Mouse (Mus musculus): Measurements from ENCODE around the gene Plekhj1.

Gene Plekhj1

DNA sequence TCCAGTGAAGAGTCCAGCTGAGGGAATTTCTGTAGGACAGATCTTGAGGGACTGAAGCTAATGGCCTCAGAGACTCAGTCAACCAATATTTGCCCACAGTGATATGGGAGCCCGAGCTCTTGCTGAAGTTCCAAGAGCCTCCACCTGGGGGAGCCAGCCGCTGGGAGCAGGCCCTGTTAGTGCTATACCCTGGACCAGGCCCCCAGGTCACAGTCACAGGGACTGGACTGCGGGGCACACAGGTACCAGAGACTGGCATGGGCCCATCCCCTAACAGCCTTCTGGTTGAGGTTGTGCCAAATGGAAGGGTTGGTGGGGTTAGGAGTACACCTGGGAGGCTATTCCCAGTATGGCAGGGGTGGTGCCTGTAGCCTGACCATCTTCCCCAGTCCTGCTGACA is 7.5 kb upstream of the Plekhj1 start:
- peak in 1 of 2 experiments; percentile 80 for DNase-seq (ENCODE audit: low spot score in 2 of 2)

DNA sequence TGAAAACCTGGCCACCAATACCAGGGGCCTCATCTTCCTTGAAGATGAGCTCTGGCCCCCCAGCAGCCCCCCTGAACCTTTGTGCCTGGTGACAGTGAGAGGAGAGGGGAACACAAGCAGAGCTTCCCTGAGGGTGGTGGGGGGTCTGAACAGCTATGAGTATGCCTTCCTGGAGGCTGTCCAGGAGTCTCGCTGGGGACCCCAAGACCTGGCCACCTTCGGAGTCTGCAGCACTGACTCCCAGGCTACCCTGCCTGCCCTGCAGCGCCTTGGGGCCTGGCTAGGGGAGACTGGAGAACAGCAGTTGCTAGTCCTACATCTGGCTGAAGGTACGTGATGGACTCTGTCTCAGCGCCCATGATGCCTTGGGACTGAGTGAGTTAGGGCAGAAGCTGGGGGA is 6.9 kb upstream of the Plekhj1 start:
- no peak for DNase-seq (ENCODE audit: low spot score in 2 of 2)

DNA sequence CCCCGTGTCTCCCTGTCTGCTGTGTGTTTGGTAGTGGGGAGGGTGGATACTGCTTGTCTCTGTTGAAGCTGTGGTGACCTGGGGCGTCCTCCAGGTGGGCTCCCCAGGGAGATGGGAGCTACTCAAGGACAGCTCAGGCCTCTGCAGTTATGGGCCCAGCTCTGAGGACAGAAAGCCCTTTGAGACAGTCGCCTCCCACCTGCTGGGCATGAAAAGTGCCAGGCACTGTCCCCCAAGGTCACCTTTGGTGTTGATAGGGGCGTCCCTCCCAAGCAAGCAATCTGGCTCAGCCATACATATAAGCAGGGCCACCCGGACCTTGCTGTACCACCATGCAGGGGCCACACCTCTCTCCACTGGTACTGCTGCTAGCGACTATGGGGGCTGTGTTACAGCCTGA is 6.5 kb upstream of the Plekhj1 start, which contains the start of gene Amh:
Gene Amh (plus strand): TSS at position 328 of the 400 bp plus-strand sequence.
- DNase-seq (ENCODE audit: low spot score in 2 of 2): no peak

DNA sequence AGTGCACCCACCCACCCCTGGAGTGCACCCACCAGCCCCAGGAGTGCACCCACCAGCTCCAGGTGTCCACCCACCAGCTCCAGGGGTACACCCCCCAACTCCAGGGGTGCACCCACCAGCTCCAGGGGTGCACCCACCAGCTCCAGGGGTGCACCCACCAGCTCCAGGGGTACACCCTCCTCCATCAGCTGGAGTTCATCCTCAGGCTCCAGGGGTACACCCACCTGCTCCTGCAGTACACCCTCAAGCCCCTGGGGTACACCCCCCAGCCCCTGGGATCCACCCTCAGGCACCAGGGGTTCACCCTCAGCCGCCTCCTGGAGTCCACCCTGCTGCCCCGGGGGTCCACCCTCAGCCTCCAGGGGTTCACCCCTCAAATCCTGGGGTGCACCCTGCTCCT is 5.9 kb upstream of the Plekhj1 start:
- DNase-seq (ENCODE audit: low spot score in 2 of 2): no peak

DNA sequence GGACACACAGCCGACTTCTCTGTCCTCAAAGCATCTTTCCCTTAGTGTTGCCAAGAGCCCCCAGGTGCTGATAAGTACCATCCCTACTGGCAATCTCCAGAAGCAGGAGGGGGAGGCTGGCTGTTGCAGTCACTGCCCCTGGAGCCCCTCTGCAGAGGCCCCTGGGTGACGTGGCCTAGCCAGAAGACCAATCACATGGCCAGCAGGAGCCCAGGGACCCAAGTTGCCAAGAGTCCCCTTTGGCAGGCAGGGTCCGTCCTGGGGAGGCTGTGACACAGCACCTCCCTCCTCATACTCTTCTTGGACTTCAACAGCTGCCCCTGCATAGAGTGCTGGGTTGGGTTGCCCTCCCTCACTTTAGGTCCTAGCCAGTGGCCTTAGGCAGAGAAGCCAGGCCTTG is 4.6 kb upstream of the Plekhj1 start:
- no peak for DNase-seq (ENCODE audit: low spot score in 2 of 2)

DNA sequence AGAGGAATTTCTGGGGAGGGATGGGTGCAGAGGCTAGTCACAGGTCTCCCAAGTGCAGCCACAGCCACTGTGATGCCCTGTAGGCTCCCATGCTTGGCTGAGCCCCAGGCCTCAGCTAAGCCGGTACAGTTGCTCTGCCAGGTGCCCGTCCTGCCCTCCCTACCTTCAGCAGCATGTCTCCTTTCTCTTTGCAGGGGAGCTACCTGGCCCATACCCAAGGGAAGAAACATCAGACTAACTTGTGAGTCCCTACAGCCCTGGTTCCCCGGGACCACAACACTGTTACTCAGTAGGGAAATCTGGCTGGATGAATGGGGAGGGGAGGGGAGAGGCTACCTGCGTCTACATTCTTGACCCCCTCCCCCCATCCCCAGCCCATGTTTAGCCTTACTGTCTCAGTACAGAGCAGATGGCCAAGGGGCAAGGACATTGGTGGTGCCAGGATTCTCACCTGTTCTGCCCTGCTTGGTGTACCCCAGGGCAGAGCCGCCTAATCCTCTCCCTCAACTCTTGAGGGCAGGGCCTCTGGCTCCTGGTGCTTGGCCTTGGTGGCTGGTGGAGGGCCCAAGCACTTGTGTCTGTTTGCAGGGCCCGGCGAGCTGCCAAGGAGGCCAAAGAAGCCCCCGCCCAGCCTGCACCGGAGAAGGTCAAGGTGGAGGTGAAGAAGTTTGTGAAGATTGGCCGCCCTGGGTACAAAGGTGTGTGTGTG is 3.9 kb upstream of the Plekhj1 start:
- no peak for DNase-seq (ENCODE audit: low spot score in 2 of 2)

DNA sequence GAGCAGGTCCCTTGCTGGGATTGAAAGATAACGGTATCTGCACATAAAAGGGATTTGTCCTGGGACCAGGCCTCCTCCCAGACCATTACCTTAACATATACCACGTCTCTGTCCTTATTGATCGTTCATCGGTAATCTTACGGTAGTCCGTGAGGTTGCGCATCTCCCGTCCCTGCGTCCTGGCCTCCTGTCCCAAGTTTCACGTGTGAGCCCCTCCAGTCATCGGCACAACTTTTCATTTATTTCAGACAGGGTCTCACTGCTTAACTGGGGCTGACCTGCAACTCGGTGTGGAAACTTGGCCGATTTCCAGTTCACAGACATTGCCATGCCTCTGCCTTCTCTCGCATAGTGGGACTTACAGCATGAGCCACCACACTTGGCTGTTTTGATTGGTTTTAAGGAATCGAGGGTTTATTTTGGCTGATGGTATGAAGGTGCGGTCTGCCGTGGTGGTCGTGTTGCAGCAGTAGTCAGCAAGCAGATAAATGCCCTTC is 692 bp upstream of the Plekhj1 start:
- DNase-seq (ENCODE audit: low spot score in 2 of 2): no peak

DNA sequence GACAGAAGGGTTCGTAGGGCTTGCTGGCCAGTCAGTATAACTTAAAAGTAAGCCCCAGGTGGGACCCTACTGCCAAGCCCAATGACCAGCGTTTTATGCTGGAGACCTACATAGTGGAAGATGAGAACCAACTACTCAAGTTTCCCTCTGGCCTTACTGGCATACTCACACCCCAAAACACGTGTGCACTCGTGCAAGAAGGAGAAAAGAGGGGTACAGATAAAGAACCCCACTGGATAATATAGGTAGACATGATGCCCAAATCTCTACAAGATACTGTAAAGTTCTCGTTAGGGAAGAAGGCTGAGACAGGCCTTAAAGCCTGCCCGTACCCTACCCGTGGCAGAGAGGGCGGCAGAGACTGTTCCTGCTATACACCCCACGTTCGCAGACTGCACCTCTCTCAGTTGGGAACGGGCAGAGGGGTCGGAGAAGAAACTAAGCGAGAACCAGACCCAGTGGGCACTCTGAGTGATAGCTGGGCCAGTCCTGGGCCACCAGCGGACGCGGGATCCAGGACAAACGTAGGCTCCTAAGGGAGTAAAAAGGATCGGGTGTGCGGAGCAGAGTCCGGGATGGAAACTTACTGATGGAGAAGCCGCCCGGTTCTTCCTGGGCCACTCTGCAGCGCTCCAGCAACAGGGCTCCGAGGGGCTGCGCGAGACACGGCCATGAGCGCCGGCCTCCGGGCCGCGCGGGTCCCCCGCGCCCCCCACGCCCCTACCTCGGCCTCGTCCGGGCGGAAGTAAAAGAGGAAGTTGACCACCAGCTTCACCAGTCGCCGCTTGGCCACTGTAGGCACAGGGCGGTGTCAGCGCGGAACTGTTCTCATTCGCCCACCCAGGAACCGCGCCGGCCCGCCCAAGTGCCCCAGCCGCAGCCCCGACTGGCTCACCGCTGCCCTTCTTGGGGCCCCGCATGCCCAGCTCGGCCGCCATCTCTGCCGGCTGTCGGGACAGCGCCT is 958 bp downstream of the Plekhj1 start:
- DNase-seq (ENCODE audit: low spot score in 2 of 2): no peak

DNA sequence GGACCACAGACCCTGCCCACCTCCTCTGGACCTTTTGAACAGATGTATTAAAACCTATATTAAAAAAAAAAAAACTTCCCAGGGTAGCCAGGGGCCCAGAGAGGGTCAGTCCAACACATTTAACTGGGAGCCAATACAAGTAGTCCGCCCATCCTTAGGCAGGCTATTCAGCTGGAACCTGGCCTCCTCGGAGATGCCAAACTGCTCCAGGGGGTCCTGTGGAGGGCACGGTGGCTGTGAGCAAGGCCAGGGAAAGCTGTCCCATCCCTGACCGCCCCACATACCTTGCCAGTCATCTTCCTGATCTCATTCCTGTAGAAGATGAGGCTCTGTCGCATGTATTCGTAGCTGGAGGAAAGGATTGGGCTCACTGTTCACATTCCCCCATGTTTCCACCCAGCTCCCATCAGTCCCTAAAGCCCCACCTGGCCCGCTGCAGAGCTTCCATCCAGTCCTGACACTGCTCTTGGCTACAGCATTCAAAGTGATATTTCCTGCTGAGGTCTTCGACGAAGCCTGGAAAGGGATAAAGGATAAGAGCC is 2.0 kb downstream of the Plekhj1 start:
- DNase-seq (ENCODE audit: low spot score in 2 of 2): no peak

DNA sequence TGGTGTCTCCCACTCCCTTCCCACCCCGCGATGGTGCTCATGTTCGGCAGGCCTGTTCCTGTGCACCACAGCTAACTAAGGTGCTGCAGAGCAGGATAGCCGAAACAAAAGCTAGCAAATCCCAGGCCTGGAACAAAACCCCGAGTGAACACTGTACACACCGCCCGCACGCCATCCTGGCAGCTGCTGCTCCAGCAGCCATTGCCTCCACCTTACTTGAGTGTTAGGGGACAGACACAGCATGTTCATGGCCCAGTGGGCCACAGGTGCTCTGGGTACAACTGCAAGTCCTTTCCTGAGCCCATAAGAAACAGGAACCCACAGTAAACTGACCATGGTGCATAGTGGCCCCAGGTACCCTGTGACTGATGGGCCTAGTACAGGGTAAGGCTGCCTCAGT is 3.7 kb downstream of the Plekhj1 start:
- no peak for DNase-seq (ENCODE audit: low spot score in 2 of 2)

DNA sequence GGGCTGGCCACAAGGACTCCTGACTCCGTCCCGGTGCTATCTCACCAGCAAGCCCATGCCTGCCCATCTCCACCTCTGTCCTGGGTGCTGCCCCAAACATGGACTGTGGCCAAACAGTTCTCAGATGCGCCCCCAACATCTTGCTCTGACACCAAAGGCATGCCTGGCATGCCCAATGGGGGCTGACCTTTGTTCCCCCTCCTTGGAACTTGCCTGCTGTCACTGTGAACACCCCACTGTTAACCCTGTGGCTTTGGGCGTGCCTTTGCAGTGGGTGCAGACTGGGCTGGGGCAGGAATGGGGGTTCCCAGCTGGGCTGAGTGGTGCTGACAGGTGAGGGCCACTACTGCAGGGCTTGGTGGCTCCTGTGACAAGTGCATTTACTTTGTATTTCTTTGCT is 4.6 kb downstream of the Plekhj1 start:
- DNase-seq (ENCODE audit: low spot score in 2 of 2): no peak

DNA sequence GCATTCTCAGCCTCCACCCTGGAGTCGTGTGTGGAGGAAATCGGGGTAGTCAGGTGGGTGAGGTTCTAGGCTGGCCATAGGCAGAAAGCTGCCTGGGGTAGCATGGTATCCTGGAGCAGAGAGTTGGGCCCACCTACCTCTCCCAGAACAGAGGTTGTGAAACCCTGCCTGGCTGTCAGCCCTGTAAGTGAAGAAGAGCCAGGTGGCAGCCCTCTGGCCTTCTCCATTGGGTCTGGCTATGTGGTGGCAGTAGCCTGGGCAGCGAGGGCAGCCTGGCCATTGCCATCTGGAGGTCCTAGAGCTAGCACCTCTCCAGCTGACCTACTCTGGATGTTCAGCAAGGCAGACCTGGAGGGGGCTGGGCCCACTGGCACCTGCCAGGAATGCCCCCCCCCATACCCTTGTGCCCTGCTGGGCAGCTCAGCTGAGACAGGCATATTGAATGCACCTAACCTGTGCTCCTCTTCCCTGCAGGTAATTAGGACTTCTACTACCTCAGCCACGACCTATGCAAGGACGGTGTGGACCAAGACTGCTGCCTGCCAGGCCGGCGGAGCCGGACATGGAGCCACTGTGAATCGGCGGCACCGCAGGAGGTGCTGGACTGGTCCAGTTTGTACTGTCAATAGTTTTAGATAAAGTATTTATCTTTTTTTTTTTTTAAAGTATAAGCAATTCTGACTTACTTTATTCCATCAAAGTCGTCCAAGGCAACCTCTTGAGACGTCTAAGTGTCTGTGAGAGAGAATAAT is 5.2 kb downstream of the Plekhj1 start:
- no peak for DNase-seq (ENCODE audit: low spot score in 2 of 2)

DNA sequence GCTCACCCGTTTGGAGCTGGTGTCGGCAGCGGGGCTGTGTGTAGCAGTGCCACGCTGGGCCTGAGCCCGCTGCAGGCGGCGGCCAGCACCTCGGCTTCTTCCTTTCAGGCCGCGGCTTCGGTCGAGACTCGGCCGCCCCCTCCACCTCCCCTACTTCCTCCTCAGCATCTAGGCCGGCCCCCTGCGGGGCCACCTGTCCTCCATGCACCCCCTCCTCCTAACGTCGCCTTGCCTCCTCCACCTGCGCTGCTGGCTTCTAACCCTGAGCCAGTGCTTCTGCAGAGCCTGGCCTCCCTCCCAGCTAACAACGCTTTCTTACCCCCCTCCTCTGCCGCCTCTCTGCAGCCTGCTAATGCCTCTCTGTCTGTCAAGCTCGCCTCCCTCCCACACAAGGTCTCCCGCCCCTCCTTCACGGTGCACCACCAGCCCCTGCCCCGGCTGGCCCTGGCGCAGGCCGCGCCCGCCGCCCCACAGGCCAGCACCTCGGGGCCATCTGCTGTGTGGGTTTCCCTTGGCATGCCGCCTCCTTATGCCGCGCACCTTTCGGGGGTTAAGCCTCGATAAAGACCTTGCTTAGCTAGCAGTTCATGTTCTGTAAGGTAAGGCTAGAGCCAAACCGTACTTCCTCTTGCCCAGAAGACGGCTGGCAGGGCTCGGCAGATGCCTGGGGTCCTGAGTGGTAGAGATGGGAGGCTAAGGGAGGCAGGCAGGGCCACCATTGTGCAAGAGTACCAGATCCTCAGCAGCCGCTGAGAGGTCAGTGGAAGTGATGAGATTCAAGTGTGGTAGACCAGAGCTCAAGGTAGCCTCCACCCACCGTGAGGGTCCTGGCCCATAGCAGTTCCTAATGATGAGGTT is 6.0 kb downstream of the Plekhj1 start:
- DNase-seq (ENCODE audit: low spot score in 2 of 2): no peak

DNA sequence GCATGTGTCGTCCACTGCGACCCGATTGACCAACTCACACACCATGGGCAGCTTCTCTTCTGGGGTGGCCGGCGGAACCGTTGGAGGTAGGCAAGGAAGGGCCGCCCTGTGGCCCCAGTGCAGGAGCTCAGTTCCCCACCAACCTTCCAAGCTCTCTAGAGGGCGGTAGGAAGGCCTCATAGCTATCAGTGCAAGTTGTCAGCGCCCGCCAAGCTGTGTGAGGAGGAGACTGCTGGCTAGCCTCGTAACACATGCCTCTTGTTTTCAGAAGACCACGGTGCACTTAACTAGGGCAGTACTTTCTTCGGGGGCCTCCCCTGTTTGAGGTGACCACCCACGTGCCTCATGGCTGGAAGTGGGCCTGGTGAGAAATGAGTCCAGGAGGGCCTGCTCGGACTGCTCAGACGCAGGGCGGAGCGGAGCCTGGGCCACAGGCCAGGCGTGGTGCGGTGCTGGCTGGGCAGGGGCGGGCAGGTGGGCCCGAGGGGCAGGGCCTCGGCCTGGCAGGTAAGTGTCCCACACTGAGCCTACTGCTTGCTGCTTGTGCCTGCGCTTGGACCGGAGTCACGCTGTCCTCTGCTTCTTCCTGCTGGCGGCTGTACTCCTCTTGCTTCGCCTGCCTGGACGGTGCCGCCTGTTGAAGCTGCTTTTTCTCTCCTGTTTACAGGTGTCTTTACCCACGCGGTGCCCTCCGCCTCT is 6.8 kb downstream of the Plekhj1 start:
- peak in 1 of 2 experiments; percentile 50 for DNase-seq (ENCODE audit: low spot score in 2 of 2)

DNA sequence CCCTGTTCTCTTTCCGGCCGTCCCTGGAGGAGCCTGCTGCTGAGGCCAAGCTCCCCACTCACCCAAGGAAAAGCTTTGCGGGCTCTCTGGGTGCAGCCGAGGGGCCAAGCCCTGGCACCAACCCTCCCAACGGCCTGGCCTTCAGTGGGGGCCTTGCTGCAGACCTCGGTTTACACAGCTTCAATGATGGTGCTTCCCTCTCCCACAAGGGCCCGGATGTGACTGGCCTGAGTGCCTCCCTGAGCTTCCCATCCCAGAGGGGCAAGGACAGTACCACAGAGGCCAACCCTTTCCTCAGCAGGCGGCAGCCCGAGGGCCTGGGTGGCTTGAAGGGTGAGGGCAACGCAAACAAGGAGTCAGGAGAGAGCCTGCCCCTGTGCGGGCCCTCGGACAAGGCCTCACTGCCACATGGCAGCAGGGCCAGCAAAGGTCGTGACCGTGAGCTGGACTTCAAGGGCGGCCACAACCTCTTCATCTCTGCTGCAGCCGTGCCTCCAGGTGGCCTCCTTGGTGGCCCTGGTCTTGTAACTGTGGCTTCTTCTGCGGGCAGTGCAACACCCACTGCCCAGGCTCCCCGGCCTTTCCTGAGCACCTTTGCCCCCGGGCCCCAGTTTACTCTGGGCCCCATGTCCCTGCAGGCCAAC is 7.5 kb downstream of the Plekhj1 start:
- DNase-seq (ENCODE audit: low spot score in 2 of 2): no peak

DNA sequence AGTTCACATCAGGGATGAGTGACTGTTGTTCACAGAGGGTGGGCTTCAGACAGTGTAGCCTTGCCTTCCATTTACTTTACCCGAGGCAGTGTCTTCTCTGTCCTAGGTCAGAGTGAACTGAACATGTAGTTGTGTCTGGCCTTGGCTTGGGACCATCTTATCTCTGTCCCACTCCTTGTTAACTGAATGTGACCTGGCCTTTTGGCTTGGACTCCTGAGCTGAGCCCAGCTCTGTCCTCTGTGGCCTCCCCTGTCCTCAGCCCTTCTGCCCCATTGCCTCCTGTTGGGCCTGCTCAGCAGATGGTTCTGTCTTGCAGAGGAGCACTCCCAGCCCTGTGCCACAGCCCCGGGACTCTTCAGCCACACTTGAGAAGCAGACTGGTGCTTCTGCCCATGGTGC is 10.9 kb downstream of the Plekhj1 start:
- no peak for DNase-seq (ENCODE audit: low spot score in 2 of 2)

DNA sequence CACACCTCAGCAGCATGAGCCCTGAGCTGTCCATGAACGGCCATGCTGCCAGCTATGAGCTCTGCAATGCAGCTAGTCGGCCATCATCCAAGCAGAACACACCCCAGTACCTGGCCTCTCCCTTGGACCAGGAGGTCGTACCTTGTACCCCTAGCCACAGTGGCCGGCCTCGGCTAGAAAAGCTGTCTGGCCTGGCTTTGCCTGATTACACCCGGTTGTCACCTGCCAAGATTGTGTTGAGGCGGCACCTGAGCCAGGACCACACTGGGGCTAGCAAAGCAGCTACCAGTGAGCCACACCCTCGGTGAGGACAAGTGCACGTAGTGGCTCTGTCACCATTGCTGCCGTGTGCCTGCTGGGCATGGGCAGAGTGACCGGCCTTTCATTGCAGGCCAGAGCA is 12.5 kb downstream of the Plekhj1 start:
- DNase-seq (ENCODE audit: low spot score in 2 of 2): no peak

DNA sequence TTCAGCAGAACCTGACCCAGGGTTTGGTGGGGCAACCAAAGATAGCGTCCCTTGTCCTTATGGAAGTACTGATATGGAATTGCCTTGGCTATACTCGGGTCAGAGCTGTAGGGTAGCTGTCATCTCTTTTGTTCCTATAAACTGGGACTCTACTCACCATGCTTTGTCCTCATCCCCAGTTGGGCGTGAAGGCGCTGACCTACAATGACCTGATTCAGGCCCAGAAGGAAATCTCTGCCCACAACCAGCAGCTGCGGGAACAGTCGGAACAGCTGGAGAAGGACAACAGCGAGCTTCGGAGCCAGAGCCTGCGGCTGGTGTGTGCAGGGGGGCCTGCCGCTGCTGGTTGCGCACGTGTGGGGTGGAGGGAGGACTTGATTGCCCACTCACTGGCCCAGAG is 13.6 kb downstream of the Plekhj1 start:
- DNase-seq (ENCODE audit: low spot score in 2 of 2): no peak

DNA sequence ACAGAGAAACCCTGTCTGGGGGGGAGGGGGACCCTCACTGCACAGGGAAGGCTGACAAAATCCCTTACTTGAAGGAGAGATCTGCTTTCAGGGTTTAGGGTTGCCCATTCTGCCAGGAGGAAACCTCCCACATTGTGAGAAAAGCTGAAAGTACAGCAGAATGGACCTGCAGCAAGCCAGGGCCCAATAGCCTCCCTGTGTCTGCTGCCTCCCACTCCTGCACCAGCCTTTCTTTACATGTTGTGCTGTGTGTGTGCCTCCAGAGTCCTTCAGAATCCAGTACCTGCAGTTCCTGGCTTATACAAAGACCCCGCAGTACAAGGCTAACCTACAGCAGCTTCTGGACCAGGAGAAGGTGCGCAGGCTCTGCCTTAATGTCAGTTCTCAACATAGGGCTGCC is 14.1 kb downstream of the Plekhj1 start:
- peak in 1 of 2 experiments; percentile 47 for DNase-seq (ENCODE audit: low spot score in 2 of 2)

DNA sequence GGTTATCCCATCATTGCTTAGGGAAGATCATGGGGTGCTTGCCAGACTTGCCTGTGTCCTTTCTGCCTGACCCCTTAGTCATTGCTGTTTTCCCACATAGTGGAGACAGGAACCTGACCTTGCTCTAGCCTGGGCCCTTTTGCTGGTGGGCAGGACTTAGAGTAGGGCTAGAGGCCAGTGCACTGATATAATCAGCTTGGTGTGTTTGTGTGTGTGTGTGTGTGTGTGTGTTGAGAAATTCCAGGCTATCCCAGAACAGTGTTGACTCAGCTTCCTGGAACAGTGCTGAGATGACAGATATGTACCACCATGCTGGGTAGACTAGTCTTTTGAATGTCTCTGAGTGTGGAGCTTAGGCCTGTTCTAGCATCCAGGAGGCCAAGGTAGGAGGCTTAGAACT is 18.9 kb downstream of the Plekhj1 start:
- DNase-seq (ENCODE audit: low spot score in 2 of 2): no peak
